Mouse (Mus musculus): ENCODE measurements around the gene Nucb1. TPM values are rescaled to one million over a fixed set of nuclear protein-coding genes. Genes with fewer than 3 reads are reported as not detected.
"Not testable (repeated sequence)": the region's sequence is repeated elsewhere in the genome, so short reads cannot be mapped to it uniquely, and the experiment has no call there.

Nucb1 gene
- polyA plus RNA-seq, 1 experiment from 2014 or later: 140 TPM

DNA sequence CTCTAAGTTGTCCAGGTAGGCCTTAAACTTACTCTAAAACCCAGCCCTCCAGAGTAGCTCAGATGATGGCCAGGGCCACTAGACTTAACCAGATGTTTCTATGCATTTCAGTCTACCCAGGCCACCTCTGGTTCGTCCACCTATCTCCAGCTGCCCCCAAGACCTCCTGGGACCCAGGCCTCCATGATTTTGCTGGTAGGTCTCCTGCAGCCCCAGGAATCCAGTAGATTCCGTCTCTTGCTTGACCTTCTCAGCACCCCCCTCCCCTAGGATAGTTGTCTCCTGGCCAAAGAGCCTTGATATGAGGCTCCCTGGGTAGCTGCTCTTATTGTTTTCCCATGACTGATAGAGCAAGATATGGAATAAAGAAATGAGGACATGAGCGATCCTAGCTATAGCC is 28.9 kb upstream of the Nucb1 start:
- no peaks in the 10 kb centered on the region for H3K27me3 ChIP-seq (replicated peaks)
- WGBS: 83% methylated on average over 3 of the region's 3 CpGs
- no peaks in the 10 kb centered on the region for H3K36me3 ChIP-seq
- no peak overlapping the region; the same call in 1 of the 2 replicates for H3K4me2 ChIP-seq
- no peak overlapping the region for H3K27ac ChIP-seq (replicated peaks)
- H3K9me3 ChIP-seq (replicated peaks): no peaks in the 10 kb centered on the region
- ATAC-seq (ENCODE audit: low FRiP score): no peak; the same call in 1 of the 2 replicates
- H3K4me1 ChIP-seq: peaks cover 7% of the 10 kb centered on the region
- no peak overlapping the region for H3K9ac ChIP-seq (replicated peaks)
- no peak overlapping the region for H3K4me3 ChIP-seq (replicated peaks)

DNA sequence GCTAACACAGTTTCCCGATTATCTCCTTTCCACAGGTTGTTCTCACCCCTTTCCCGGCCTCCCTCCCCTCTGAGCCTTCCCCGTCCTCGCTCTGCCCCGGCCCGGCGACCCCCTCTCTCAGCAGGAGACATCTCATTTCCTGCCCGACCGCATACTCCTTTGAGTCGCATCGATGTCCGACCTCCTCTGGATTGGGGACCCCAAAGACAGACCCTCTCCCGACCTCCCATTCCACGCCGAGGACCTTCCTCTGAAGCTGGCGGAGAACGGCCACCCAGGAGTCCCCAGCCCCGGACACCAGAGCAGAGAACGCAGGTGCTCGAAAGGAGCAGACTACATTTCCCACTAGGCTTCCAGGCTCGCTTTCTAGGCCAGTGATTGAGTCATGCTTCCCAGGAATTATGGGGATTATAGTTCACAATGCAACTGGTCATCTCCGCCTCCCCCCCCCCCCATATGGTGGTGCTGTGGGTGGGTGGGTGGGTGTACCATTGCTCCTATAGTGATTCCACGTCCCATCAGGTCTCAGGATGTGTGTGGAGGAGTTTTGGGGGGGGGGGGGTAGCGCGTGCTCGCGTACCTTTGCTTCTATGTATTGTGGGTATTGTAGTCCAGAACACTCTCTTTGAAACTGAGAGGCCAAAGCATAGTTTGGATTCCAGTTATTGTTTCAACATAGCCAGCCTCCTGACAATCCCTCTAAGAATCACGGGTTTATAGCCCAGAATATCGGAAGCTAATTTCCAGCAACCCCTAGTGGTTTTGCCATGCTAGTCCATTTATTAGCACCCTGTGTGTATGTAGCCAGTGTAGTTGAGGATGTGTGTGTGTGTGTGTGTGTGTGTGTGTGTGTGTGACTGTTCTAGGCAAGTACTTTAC is 28.2 kb upstream of the Nucb1 start:
- H3K36me3 ChIP-seq: no peaks in the 10 kb centered on the region
- H3K27me3 ChIP-seq (replicated peaks): no peaks in the 10 kb centered on the region
- H3K9ac ChIP-seq (replicated peaks): peak overlapping the region; percentile 65
- H3K4me2 ChIP-seq: peak overlapping the region; percentile 85
- no peaks in the 10 kb centered on the region for H3K9me3 ChIP-seq (replicated peaks)
- ATAC-seq (ENCODE audit: low FRiP score): peak; percentile 93
- H3K27ac ChIP-seq (replicated peaks): peak overlapping the region; percentile 68
- peaks cover 7% of the 10 kb centered on the region for H3K4me1 ChIP-seq
- H3K4me3 ChIP-seq (replicated peaks): peak overlapping the region; percentile 59
- 2% methylated on average over 28 of the region's 29 CpGs for WGBS

- 80% methylated on average over 10 of the region's 10 CpGs for WGBS
- Histone ChIP-seq H3K27me3 (replicated peaks) (no peaks in the 10 kb centered on the region), H3K4me3 (replicated peaks) (peak overlapping the region; percentile 59), H3K9ac (replicated peaks) (peak overlapping the region; percentile 65), H3K4me1 (peaks cover 7% of the 10 kb centered on the region), H3K4me2 (peak overlapping the region; percentile 85), H3K36me3 (no peaks in the 10 kb centered on the region), H3K27ac (replicated peaks) (peak overlapping the region; percentile 68), H3K9me3 (replicated peaks) (no peaks in the 10 kb centered on the region)
- ATAC-seq (ENCODE audit: low FRiP score): no peak; the same call in 1 of the 2 replicates
Observed at GRCm38 (mm10) chr7:45537602-45538001, 27.4 kb upstream of the Nucb1 start.

GRCm38 (mm10) chr7:45535676-45536075 is 25.5 kb upstream of the Nucb1 start:
- H3K27me3 ChIP-seq (replicated peaks): no peaks in the 10 kb centered on the region
- no peaks in the 10 kb centered on the region for H3K9me3 ChIP-seq (replicated peaks)
- WGBS: 88% methylated on average over 1 of the region's 1 CpGs
- ATAC-seq (ENCODE audit: low FRiP score): no peak
- H3K36me3 ChIP-seq: no peaks in the 10 kb centered on the region
- H3K4me3 ChIP-seq (replicated peaks): no peak overlapping the region
- H3K4me2 ChIP-seq: no peak overlapping the region
- H3K27ac ChIP-seq (replicated peaks): no peak overlapping the region
- H3K9ac ChIP-seq (replicated peaks): no peak overlapping the region
- peaks cover 7% of the 10 kb centered on the region for H3K4me1 ChIP-seq

DNA sequence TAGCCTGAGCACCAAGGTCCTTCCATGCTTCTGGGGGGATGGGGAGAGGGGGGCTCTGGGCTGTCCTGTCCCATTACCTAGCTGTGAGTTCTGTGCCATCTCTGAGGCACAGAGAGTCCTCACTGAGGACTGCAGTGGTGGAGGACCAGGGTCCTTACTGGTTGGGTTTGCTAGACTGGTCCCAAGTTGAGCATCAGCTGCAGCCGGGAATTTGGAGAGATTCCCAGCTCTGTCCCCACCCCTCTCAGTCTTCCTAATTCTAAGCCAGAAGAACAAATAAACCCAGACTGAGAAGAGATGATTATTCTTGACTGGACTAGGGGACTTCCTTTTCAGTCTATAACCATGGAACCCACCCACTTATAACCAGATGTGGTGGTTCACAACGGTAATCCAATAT is 20.4 kb upstream of the Nucb1 start:
- Histone ChIP-seq H3K27me3 (replicated peaks) (no peaks in the 10 kb centered on the region), H3K36me3 (no peaks in the 10 kb centered on the region), H3K4me2 (no peak overlapping the region), H3K9me3 (replicated peaks) (no peaks in the 10 kb centered on the region), H3K4me1 (peaks cover 8% of the 10 kb centered on the region), H3K27ac (replicated peaks) (0 out of 2 replicates have a peak overlapping the region, but pooled peaks have one; percentile 18), H3K4me3 (replicated peaks) (no peak overlapping the region), H3K9ac (replicated peaks) (no peak overlapping the region)
- ATAC-seq (ENCODE audit: low FRiP score): no peak
- WGBS: 74% methylated on average over 2 of the region's 2 CpGs

GRCm38 (mm10) chr7:45529461-45529860 is 19.3 kb upstream of the Nucb1 start:
- ATAC-seq (ENCODE audit: low FRiP score): no peak
- no peak overlapping the region for H3K4me2 ChIP-seq
- peaks cover 20% of the 10 kb centered on the region for H3K4me1 ChIP-seq
- H3K9me3 ChIP-seq (replicated peaks): no peaks in the 10 kb centered on the region
- H3K27ac ChIP-seq (replicated peaks): no peak overlapping the region
- no peak overlapping the region for H3K9ac ChIP-seq (replicated peaks)
- H3K36me3 ChIP-seq: no peaks in the 10 kb centered on the region
- 27% methylated on average over 6 of the region's 6 CpGs for WGBS
- no peaks in the 10 kb centered on the region for H3K27me3 ChIP-seq (replicated peaks)
- H3K4me3 ChIP-seq (replicated peaks): no peak overlapping the region

DNA sequence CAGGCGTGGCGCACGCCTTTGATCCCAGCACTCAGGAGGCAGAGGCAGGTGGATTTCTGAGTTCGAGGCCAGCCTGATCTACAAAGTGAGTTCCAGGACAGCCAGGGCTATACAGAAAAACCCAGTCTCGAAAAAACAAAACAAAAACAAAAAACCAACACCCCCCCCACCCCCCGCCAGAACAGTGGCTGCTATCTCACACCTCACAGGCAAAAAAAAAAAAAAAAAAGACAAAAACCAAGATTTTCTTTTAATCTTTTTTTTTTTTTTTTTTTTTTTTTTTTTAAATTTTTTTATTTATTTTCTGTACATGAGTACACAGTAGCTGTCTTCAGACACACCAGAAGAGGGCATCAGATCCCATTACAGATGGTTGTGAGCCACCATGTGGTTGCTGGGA is 17.0 kb upstream of the Nucb1 start:
- WGBS: 94% methylated on average over 6 of the region's 6 CpGs
- H3K27ac ChIP-seq (replicated peaks); H3K4me3 ChIP-seq (replicated peaks); H3K9me3 ChIP-seq (replicated peaks); ATAC-seq (ENCODE audit: low FRiP score); H3K27me3 ChIP-seq (replicated peaks); H3K36me3 ChIP-seq; H3K9ac ChIP-seq (replicated peaks); H3K4me2 ChIP-seq: not testable (repeated sequence)
- peaks cover 34% of the 10 kb centered on the region for H3K4me1 ChIP-seq

GRCm38 (mm10) chr7:45526474-45527120 is 16.4 kb upstream of the Nucb1 start:
- peak overlapping the region; percentile 72 for H3K4me3 ChIP-seq (replicated peaks)
- H3K27ac ChIP-seq (replicated peaks): peak overlapping the region; percentile 91
- no peaks in the 10 kb centered on the region for H3K27me3 ChIP-seq (replicated peaks)
- peak overlapping the region; percentile 93 for H3K9ac ChIP-seq (replicated peaks)
- WGBS: 26% methylated on average over 7 of the region's 7 CpGs
- H3K4me2 ChIP-seq: peak overlapping the region; percentile 82
- H3K9me3 ChIP-seq (replicated peaks): no peaks in the 10 kb centered on the region
- ATAC-seq (ENCODE audit: low FRiP score): no peak; the same call in 1 of the 2 replicates
- no peaks in the 10 kb centered on the region for H3K36me3 ChIP-seq
- H3K4me1 ChIP-seq: peaks cover 37% of the 10 kb centered on the region

- peak within 1 kb of the TSS; percentile 72 for H3K4me3 ChIP-seq (replicated peaks)
- H3K27ac ChIP-seq (replicated peaks): peak within 1 kb of the TSS; percentile 91
- no peaks in the 10 kb centered on the region for H3K9me3 ChIP-seq (replicated peaks)
- H3K4me1 ChIP-seq: peaks cover 42% of the 10 kb centered on the region
- under 1% methylated on average over 54 of the region's 54 CpGs for WGBS
- ATAC-seq (ENCODE audit: low FRiP score): peak; percentile 86
- peak within 1 kb of the TSS; percentile 93 for H3K9ac ChIP-seq (replicated peaks)
- no peaks in the 10 kb centered on the region for H3K27me3 ChIP-seq (replicated peaks)
- peak within 1 kb of the TSS; percentile 82 for H3K4me2 ChIP-seq
- no peaks in the 10 kb centered on the region for H3K36me3 ChIP-seq
Observed at GRCm38 (mm10) chr7:45525809-45526473, 15.7 kb upstream of the Nucb1 start, which contains the start of the genes Ppp1r15a and Plekha4. Gene Ppp1r15a (minus strand): TSS chr7:45526268. Gene Plekha4 (plus strand): TSS chr7:45526330.

- peaks cover 42% of the 10 kb centered on the region for H3K4me1 ChIP-seq
- peak overlapping the region; percentile 72 for H3K4me3 ChIP-seq (replicated peaks)
- no peaks in the 10 kb centered on the region for H3K36me3 ChIP-seq
- peak overlapping the region; percentile 93 for H3K9ac ChIP-seq (replicated peaks)
- peak; percentile 6; the same call in 1 of the 2 replicates for ATAC-seq (ENCODE audit: low FRiP score)
- 40% methylated on average over 12 of the region's 12 CpGs for WGBS
- H3K27me3 ChIP-seq (replicated peaks): no peaks in the 10 kb centered on the region
- H3K9me3 ChIP-seq (replicated peaks): no peaks in the 10 kb centered on the region
- peak overlapping the region; percentile 82 for H3K4me2 ChIP-seq
- H3K27ac ChIP-seq (replicated peaks): peak overlapping the region; percentile 91
Observed at GRCm38 (mm10) chr7:45524841-45525621, 14.8 kb upstream of the Nucb1 start.

DNA sequence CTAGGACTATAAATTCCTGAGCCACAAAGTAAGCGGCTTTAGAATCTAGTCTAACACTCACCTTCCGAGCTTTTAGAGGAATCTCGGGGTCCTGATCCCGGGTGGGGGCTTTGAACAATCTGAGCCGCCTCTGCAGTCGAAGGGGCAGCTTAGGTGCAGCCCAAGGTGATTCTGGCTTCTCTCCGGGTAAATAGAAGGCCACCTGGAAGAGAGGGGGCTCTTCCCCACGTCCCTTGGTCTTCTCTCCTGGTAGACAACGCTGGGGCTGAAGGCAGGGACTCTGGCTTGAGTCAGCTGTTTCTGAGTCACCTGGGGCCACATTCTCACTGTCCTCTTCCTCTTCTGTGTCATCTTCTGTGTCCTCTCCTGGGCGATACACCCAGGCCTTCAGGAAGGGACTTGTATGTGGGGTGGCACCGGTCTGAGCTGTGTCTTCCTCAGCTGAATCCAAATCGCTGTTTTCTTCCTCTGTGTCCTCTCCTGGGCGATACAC is 13.5 kb upstream of the Nucb1 start:
- no peak overlapping the region for H3K4me3 ChIP-seq (replicated peaks)
- H3K9me3 ChIP-seq (replicated peaks): no peaks in the 10 kb centered on the region
- WGBS: 87% methylated on average over 13 of the region's 13 CpGs
- no peaks in the 10 kb centered on the region for H3K27me3 ChIP-seq (replicated peaks)
- peak overlapping the region; percentile 31 for H3K4me2 ChIP-seq
- H3K9ac ChIP-seq (replicated peaks): no peak overlapping the region
- no peak for ATAC-seq (ENCODE audit: low FRiP score)
- peaks cover 42% of the 10 kb centered on the region for H3K4me1 ChIP-seq
- no peaks in the 10 kb centered on the region for H3K36me3 ChIP-seq
- H3K27ac ChIP-seq (replicated peaks): no peak overlapping the region

Measured in neural tube, embryonic 15.5 days (tissue).